Mouse (Mus musculus): ENCODE results near the gene Gm17387.
A peak's percentile ranks its signal among the peaks of the same experiment; 100 is the strongest.

The Gm17387 gene

GRCm38 (mm10) chr7:141028831-141029230, at the start of gene Gm17387:
Gm17387 (plus strand) TSS chr7:141029131.
- no peak for DNase-seq (ENCODE audit: low spot score)

GRCm38 (mm10) chr7:140981704-140982103, 47.2 kb upstream of the Gm17387 start:
- no peak for DNase-seq (ENCODE audit: low spot score)

- DNase-seq (ENCODE audit: low spot score), result no peak
These were observed 46.0 kb upstream of the Gm17387 start for GRCm38 (mm10) chr7:140982971-140983370.

GRCm38 (mm10) chr7:140987182-140988138, 41.5 kb upstream of the Gm17387 start:
- no peak for DNase-seq (ENCODE audit: low spot score)

- no peak for DNase-seq (ENCODE audit: low spot score)
These were observed 39.9 kb upstream of the Gm17387 start for GRCm38 (mm10) chr7:140989022-140989421.

- DNase-seq (ENCODE audit: low spot score), result no peak
These were observed 38.7 kb upstream of the Gm17387 start for GRCm38 (mm10) chr7:140990185-140990584.

- no peak for DNase-seq (ENCODE audit: low spot score)
These were observed 38.3 kb upstream of the Gm17387 start for GRCm38 (mm10) chr7:140990622-140991021.

- no peak for DNase-seq (ENCODE audit: low spot score)
These were observed 37.7 kb upstream of the Gm17387 start for GRCm38 (mm10) chr7:140991117-140991689.

GRCm38 (mm10) chr7:140997817-140998216, 31.1 kb upstream of the Gm17387 start:
- DNase-seq (ENCODE audit: low spot score), result no peak

GRCm38 (mm10) chr7:140998853-140999700, 29.9 kb upstream of the Gm17387 start:
- no peak for DNase-seq (ENCODE audit: low spot score)

- DNase-seq (ENCODE audit: low spot score), result no peak
These were observed 27.8 kb upstream of the Gm17387 start for GRCm38 (mm10) chr7:141000881-141001708.

- no peak for DNase-seq (ENCODE audit: low spot score)
These were observed 25.5 kb upstream of the Gm17387 start for GRCm38 (mm10) chr7:141003248-141004010.

GRCm38 (mm10) chr7:141006446-141006845, 22.5 kb upstream of the Gm17387 start:
- DNase-seq (ENCODE audit: low spot score), result no peak

GRCm38 (mm10) chr7:141006914-141007313, 22.0 kb upstream of the Gm17387 start:
- no peak for DNase-seq (ENCODE audit: low spot score)

GRCm38 (mm10) chr7:141008312-141008761, 20.6 kb upstream of the Gm17387 start:
- no peak for DNase-seq (ENCODE audit: low spot score)

- DNase-seq (ENCODE audit: low spot score), result peak; percentile 63
These were observed 19.8 kb upstream of the Gm17387 start for GRCm38 (mm10) chr7:141008938-141009660.

- no peak for DNase-seq (ENCODE audit: low spot score)
These were observed 19.3 kb upstream of the Gm17387 start for GRCm38 (mm10) chr7:141009665-141010064.

- DNase-seq (ENCODE audit: low spot score), result peak; percentile 15
These were observed 18.3 kb upstream of the Gm17387 start, which contains the start of gene Ifitm3 for GRCm38 (mm10) chr7:141010593-141010992. Ifitm3 (minus strand) TSS chr7:141010770.

- DNase-seq (ENCODE audit: low spot score), result no peak
These were observed 17.6 kb upstream of the Gm17387 start for GRCm38 (mm10) chr7:141011238-141011770.

All from spleen, adult 12 weeks (tissue).